Mouse (Mus musculus) embryonic facial prominence, embryonic 14.5 days (tissue): ENCODE data around the gene Zdhhc19. TPM values are rescaled to one million over a fixed set of nuclear protein-coding genes. Genes with fewer than 3 reads are reported as not detected.

Experiments used
- ATAC-seq: fragments of 200-750 bp; cut with Nextera tagmentation; 2 replicates; pipeline ENCODE4 v1.8.0; 2017; ENCODE audit warnings: low read depth, moderate number of reproducible peaks, moderate TSS enrichment
- DNase-seq: peaks from one replicate; pipeline ENCODE4 v3.0.0-alpha.2; 2015; ENCODE audit warnings: low spot score
- H3K27ac ChIP-seq: fragments of 300-500 bp; sonication (generic); replicated peaks from 2 replicates; pipeline ENCODE4 v1.5.1; 2014; ENCODE audit warnings: low read depth, mild to moderate bottlenecking, low read length, moderate library complexity
- H3K27me3 ChIP-seq: fragments of 300-500 bp; sonication (generic); replicated peaks from 2 replicates; pipeline ENCODE4 v1.6.1; 2014; ENCODE audit warnings: low read length; ENCODE audit not compliant: control insufficient read depth, insufficient read depth
- H3K36me3 ChIP-seq: fragments of 300-500 bp; sonication (generic); 2 replicates; pipeline ENCODE4 v1.6.1; 2014; ENCODE audit warnings: low read length, mixed read lengths; ENCODE audit not compliant: control insufficient read depth, insufficient read depth
- H3K4me1 ChIP-seq: fragments of 300-500 bp; sonication (generic); 2 replicates; pipeline ENCODE4 v1.6.1; 2014; ENCODE audit warnings: antibody characterized with exemption, low read length; ENCODE audit not compliant: control insufficient read depth, insufficient read depth
- H3K4me2 ChIP-seq: fragments of 300-500 bp; sonication (generic); 2 replicates; pipeline ENCODE4 v1.6.1; 2014; ENCODE audit warnings: low read depth, mild to moderate bottlenecking, low read length, moderate library complexity, mixed read lengths
- H3K4me3 ChIP-seq: fragments of 300-500 bp; sonication (generic); 2 replicates; pipeline ENCODE4 v1.5.1; 2014; ENCODE audit warnings: low read depth, mild to moderate bottlenecking, low read length
- H3K9ac ChIP-seq: fragments of 300-500 bp; sonication (generic); 2 replicates; pipeline ENCODE4 v1.6.1; 2014; ENCODE audit warnings: low read depth, mild to moderate bottlenecking, low read length, moderate library complexity, mixed read lengths
- H3K9me3 ChIP-seq: fragments of 300-500 bp; sonication (generic); 2 replicates; pipeline ENCODE4 v1.6.1; 2016; ENCODE audit warnings: low read length; ENCODE audit not compliant: control insufficient read depth
- WGBS: fragments of 180-500 bp; shearing (Covaris S2); extraction: QIAGEN DNeasy Blood & Tissue Kit; methylation state at CpG from one replicate; pipeline ENCODE4 v1.1.7; 2014; 5-methylcytosine and 5-hydroxymethylcytosine counted together
- polyA plus RNA-seq: library from polyadenylated mRNA; unstranded; fragments of >200 nt; fragmentation: Nextera tagmentation; extraction: Ambion mirVana; gene quantifications from 2 replicates; pipeline ENCODE4 v1.2.1, GENCODE M21; 2014

Gene Zdhhc19
- polyA plus RNA-seq, 1 experiment from 2014 or later, result not detected

DNA sequence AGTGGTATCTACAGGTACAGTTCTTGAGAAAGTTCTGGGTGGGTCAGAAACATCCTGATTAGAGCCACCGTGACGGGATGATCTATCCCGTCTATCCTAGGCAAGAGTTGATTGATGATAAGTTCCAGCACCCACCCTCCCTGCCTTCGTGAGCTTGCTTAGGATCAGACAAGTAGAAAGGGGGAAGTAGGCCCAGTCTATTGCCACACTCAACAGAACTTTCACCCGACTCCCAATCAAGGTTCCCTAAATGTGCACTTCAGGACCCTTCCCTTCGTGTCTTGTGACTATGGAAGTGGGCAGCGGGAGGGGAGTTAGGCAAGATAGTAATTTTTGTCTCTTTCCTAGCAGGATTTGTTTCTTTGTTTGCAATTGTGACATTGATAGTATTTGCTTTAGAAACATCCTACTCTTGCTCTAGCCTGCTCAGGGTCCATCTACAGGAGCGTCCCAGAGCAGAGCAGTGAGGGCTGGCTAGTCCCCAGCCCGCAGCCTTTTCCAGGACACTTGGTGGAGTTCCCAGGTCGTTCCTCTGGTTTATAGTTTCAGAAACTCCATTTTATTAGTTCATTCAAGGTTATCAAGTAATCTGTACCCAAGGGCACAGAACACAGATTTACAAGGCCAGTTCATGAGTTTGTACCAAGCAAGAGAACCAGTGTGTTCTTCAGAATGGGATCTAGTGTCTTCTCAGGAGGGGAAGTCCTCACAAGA is 99.2 kb downstream of the Zdhhc19 start:
- H3K27me3 ChIP-seq, result no peaks in the 10 kb centered on the region
- H3K4me3 ChIP-seq, result no peak overlapping the region
- WGBS, result 87% methylated on average over 10 of the region's 10 CpGs
- H3K27ac ChIP-seq, result no peak overlapping the region
- H3K4me2 ChIP-seq, result no peak overlapping the region
- H3K9ac ChIP-seq, result no peak overlapping the region
- DNase-seq (no peak), ATAC-seq (no peak)
- H3K4me1 ChIP-seq, result no peaks in the 10 kb centered on the region
- no peaks in the 10 kb centered on the region for H3K9me3 ChIP-seq
- H3K36me3 ChIP-seq, result no peaks in the 10 kb centered on the region

DNA sequence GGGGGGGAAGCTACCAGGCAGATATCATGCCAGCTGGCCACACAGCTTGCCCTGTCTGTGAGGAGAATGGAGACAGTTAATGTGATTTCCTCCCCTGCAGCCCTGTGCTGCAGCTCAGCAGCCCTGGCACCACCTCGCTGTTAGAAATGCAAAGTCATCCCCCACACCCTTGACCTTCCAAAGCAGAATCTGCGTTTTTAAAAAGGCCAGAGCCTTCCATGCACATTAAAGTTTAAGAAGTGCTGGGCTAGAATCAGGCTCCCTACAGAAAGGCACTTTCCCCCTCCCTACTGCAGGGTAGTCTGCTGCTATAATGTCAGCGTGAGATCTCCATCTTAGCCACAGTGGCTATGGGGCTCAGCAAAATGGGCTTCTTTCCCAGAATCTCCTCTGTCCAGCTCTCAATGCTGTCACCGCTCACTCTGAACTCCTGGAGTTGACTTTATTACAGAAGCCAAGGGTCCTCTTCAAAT is 101.9 kb downstream of the Zdhhc19 start:
- Histone ChIP-seq H3K4me1 (no peaks in the 10 kb centered on the region), H3K27ac (no peak overlapping the region), H3K4me3 (no peak overlapping the region), H3K36me3 (no peaks in the 10 kb centered on the region), H3K27me3 (no peaks in the 10 kb centered on the region), H3K9me3 (no peaks in the 10 kb centered on the region), H3K4me2 (no peak overlapping the region), H3K9ac (no peak overlapping the region; the same call in 1 of the 2 replicates)
- DNase-seq (peak; percentile 23), ATAC-seq (no peak)
- WGBS, result 34% methylated on average over 4 of the region's 4 CpGs

DNA sequence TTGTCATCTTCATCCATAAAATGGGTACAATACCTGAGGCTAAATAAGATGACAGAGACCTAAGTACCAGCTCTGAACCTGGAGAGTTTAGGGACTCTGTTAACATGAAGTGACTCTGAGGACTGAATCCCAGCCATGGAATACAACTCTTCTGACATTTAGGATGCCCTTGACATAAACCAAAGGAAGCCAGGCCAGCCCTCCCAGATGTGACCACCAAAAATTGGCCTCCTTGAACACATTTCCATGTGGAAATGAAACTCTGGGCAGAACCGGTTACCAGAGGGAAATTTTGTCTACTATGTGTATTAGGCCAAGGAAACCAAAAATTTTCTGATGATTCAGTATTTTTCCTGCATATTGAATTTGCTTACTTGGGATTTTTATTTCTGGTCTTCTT is 103.1 kb downstream of the Zdhhc19 start:
- no peaks in the 10 kb centered on the region for H3K27me3 ChIP-seq
- H3K36me3 ChIP-seq, result no peaks in the 10 kb centered on the region
- no peaks in the 10 kb centered on the region for H3K4me1 ChIP-seq
- no peak for ATAC-seq
- 75% methylated on average over 1 of the region's 1 CpGs for WGBS
- H3K27ac ChIP-seq, result no peak overlapping the region
- no peak for DNase-seq
- H3K9ac ChIP-seq, result no peak overlapping the region
- no peak overlapping the region for H3K4me3 ChIP-seq
- no peaks in the 10 kb centered on the region for H3K9me3 ChIP-seq
- H3K4me2 ChIP-seq, result no peak overlapping the region

DNA sequence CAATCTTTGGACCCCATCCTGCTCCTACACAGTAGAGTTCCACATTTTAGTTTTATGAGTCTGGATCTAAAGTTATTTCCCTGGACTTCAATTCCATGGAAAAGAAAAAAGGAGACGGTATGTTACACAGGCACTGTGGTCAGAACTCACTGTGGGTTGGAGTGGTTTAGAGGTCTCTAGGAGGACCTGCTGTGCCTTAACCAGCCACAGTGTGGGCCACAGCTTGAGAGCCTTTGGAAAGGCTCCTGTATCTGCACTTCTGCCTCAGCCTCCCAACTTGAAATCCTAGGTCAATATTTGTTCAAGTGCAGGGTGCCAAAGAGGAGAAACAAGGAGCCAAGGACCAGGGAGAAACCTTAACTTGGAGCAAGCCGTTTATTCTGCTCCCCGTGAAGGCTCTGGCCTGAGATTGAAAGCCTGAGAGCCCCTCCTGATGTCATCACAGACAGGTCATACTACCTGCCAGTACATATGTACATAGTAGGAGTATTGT is 106.2 kb downstream of the Zdhhc19 start:
- Histone ChIP-seq H3K27me3 (no peaks in the 10 kb centered on the region), H3K27ac (no peak overlapping the region), H3K4me2 (no peak overlapping the region), H3K36me3 (no peaks in the 10 kb centered on the region), H3K9me3 (no peaks in the 10 kb centered on the region), H3K9ac (no peak overlapping the region), H3K4me1 (no peaks in the 10 kb centered on the region), H3K4me3 (no peak overlapping the region)
- WGBS, result 88% methylated on average over 3 of the region's 3 CpGs
- ATAC-seq, result no peak
- DNase-seq, result no peak

DNA sequence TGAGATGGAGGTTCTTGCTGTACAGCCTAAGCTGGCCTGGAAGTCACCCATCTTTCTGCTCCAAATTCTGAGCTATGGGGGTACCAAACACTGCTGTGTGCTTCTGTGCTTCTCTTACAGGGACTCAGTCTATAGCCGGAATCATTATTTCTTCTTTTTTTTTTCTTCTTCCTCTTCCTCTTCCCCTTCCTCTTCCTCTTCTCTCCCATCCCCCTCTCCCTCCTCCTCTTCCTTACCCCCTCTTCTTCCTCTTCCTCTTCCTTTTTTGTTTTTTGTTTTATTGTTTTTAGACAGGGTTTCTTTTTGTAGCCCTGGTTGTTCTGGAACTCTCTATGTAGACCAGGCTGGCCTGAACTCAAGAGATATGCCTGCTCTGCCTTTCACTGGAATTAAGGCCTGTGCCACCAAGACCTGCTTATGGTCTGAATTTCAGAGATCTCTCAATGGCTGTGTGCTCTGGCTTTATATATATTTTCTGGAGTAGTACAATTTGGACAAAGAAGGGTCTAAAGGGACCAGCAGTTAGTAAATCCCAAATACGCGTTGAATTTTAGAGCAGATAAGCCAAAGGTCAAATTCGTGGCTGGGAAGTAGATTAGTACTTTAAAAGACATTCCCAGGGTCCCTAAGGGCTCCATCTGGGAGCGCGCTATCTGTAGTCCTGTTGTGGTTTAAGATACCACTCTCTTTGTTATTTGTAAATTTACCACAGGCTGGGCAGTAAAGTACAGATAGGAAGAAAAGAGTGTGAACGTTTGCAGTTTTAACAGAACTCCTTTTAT is 111.7 kb downstream of the Zdhhc19 start:
- no peaks in the 10 kb centered on the region for H3K36me3 ChIP-seq
- DNase-seq, result no peak
- H3K4me1 ChIP-seq, result peaks cover 10% of the 10 kb centered on the region; the same call in 1 of the 2 replicates
- no peak overlapping the region for H3K27ac ChIP-seq
- H3K27me3 ChIP-seq, result no peaks in the 10 kb centered on the region
- H3K4me2 ChIP-seq, result peak overlapping the region; percentile 93
- peak overlapping the region; percentile 83; the same call in 1 of the 2 replicates for H3K4me3 ChIP-seq
- no peaks in the 10 kb centered on the region for H3K9me3 ChIP-seq
- 58% methylated on average over 7 of the region's 7 CpGs for WGBS
- no peak overlapping the region for H3K9ac ChIP-seq
- no peak for ATAC-seq

DNA sequence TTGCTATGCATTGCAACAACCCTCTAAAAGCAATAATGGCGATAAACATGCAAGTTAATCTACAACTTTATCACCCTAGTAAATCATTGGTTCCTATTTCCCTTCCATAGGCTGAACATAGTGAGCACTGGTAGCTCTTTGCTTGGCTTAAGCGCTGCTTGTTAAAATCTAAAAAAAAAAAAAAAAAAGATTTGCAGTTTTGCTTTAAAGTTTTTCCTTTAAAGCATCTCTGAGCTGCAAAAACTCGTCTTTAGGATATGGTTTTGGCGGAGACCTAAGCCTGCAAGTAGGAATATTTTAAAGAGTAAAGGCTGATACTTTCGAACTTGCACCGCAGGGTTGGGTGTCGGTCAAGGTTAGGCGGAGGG is 112.3 kb downstream of the Zdhhc19 start:
- no peaks in the 10 kb centered on the region for H3K9me3 ChIP-seq
- H3K27me3 ChIP-seq, result no peaks in the 10 kb centered on the region
- H3K4me1 ChIP-seq, result peaks cover 10% of the 10 kb centered on the region; the same call in 1 of the 2 replicates
- H3K4me3 ChIP-seq, result peak overlapping the region; percentile 83
- 10% methylated on average over 8 of the region's 8 CpGs for WGBS
- peak overlapping the region; percentile 84; the same call in 1 of the 2 replicates for H3K9ac ChIP-seq
- DNase-seq (no peak), ATAC-seq (no peak)
- H3K36me3 ChIP-seq, result no peaks in the 10 kb centered on the region
- peak overlapping the region; percentile 93 for H3K4me2 ChIP-seq
- peak overlapping the region; percentile 91; the same call in 1 of the 2 replicates for H3K27ac ChIP-seq

DNA sequence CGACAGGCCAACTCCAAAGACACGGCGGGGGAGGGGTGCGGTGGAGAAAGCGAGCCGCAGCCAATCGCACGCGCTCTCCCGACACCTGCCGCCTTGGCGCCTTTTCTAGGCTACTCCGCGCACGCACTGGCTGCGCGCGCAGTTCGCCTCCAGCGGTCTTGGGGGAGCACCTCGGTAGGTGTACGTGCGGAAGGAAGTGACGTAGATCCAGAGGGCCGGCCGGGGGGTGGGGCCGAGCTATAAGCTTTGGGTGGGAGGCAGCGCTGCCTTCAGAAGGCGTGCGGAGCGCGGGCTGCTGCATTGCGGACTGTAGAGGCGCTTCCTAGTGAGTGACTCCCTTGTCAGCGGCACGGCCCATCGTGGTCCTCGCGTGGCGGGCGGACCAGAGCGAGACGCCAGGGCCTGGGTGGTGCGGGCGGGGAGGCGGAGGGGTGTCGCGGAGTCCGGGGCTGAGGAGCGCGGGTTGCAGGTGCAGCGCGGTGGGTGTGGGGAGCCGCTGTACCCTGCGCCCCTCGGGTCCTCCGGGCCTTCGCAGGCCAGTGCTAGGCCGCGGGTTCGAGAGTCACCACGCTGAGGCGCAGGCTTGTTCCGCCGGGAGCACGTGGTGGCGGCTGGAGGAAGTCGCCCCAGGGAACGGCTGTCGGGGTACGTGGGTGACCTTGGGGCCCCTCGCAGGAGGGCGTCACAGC is 112.8 kb downstream of the Zdhhc19 start, which contains the start of gene Tfrc:
Gene Tfrc (plus strand): TSS at position 209 of the 689 bp plus-strand sequence.
- H3K4me3 ChIP-seq, result peak within 1 kb of the TSS; percentile 83
- H3K4me1 ChIP-seq, result peaks cover 10% of the 10 kb centered on the region; the same call in 1 of the 2 replicates
- H3K4me2 ChIP-seq, result peak within 1 kb of the TSS; percentile 93
- no peaks in the 10 kb centered on the region for H3K27me3 ChIP-seq
- DNase-seq (peak; percentile 99), ATAC-seq (peak; percentile 98)
- peak within 1 kb of the TSS; percentile 91 for H3K27ac ChIP-seq
- under 1% methylated on average over 47 of the region's 73 CpGs for WGBS
- peak within 1 kb of the TSS; percentile 84 for H3K9ac ChIP-seq
- H3K9me3 ChIP-seq, result no peaks in the 10 kb centered on the region
- H3K36me3 ChIP-seq, result no peaks in the 10 kb centered on the region

DNA sequence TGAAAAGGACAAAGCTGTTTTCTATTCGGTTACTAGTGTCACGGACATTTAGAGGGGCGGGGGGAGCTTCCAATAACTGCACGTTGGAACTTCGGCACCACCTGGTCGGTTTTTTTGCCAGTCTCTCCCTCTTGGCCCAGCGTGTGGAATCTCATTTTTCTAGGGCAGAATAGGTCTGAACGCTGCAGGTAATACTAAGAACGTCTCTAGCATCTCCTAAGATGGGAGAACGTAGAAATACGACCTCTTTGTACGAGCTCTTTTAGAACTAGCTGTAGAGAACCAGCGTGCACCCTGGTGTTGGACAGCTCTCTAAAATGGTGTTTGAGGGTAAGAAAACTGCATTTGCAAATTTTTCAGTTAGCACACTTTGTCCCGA is 113.3 kb downstream of the Zdhhc19 start:
- H3K4me1 ChIP-seq, result peaks cover 10% of the 10 kb centered on the region; the same call in 1 of the 2 replicates
- H3K36me3 ChIP-seq, result peaks cover 4% of the 10 kb centered on the region; the same call in 1 of the 2 replicates
- peak overlapping the region; percentile 83 for H3K4me3 ChIP-seq
- ATAC-seq (0 out of 2 replicates have a peak, but pooled peaks have one; percentile 2), DNase-seq (peak; percentile 57)
- 0% methylated on average over 14 of the region's 14 CpGs for WGBS
- H3K27ac ChIP-seq, result peak overlapping the region; percentile 91
- H3K27me3 ChIP-seq, result no peaks in the 10 kb centered on the region
- H3K9me3 ChIP-seq, result no peaks in the 10 kb centered on the region
- peak overlapping the region; percentile 84 for H3K9ac ChIP-seq
- H3K4me2 ChIP-seq, result peak overlapping the region; percentile 93
